Mouse (Mus musculus): ENCODE measurements around the gene Dnajb14. TPM values are rescaled to one million over a fixed set of nuclear protein-coding genes. Genes with fewer than 3 reads are reported as not detected.

The Dnajb14 gene
- polyA plus RNA-seq, 1 experiment from 2014 or later, result 10.0 TPM

DNA sequence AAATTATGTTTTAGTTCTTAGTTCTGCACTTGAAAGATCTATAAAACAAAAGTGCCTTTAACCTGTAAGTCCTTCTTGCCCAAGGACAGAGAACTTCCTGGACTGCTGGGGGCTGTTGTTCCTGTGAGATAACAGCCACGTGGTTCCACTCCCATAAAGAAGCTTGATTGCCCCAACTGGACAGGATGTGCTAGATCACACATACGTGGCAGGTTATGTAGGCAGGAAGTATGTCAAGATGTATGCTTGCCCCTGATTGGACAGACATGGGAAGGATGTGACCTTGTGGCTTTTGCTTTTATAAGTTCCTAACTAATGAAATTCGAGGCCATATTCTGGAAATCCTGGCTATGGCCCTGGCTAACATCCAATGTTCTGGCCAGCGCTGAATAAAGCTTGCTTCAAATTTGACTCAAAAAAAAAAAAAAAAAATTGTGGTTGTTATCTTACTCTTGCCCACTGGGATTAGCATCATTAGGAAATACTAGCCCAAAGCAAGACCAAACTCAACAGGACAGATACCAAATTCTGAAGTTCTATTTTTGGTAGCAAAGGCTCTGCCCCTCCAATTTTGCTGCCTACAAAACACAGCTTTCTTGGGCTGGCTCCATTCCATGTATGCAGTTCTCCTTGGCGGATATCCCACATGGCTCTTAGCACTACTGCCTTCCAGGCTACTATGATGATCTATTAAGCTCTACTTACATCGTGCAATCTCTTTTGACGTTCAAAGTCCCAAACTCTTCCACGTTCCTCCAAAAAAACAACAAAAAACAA, 6.9 kb upstream of the Dnajb14 start:
- ATAC-seq (no peak), DNase-seq (ENCODE audit: low spot score) (peak; percentile 63)
- no peak overlapping the region for H3K27ac ChIP-seq (ENCODE audit: low read length)
- H3K4me3 ChIP-seq (ENCODE audit: low read depth, low read length), result no peak overlapping the region
- H3K36me3 ChIP-seq (ENCODE audit: insufficient read depth, low read length), result no peaks in the 10 kb centered on the region
- H3K9me3 ChIP-seq (ENCODE audit: low read length), result no peaks in the 10 kb centered on the region
- TF ChIP-seq EP300 (IDR thresholded peaks at IDR 0.05) (no peak), CTCF (IDR thresholded peaks at IDR 0.05) (no peak)
- no peak overlapping the region for H3K9ac ChIP-seq (replicated peaks; ENCODE audit: low read depth)
- H3K4me1 ChIP-seq (ENCODE audit: insufficient read depth, low read depth, low read length), result no peaks in the 10 kb centered on the region; the same call in 1 of the 2 replicates
- 41% methylated on average over 8 of the region's 8 CpGs for WGBS
- no peak overlapping the region for H3K4me2 ChIP-seq (replicated peaks; ENCODE audit: low read depth, low read length)
- H3K27me3 ChIP-seq (replicated peaks; ENCODE audit: insufficient read depth, low read length), result no peaks in the 10 kb centered on the region

DNA sequence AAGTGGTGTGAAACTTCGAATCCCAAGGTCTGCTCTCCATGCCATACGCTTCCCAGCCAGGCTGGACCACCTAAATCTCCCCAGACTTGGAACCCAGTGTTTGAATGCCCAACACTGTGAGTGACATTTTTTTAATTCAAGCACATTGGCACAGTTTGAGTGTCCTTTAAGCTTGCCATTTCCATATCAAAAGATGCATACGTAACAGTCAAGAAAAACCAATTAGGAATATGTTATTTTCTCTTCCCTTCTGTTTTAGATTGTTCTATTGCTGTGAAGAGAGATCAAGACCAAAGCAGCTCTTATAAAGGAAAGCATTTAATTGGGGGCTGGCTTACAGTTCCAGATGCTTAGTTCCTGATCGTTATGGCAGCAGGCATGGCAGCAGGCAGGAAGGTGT, 6.0 kb upstream of the Dnajb14 start:
- Histone ChIP-seq H3K36me3 (ENCODE audit: insufficient read depth, low read length) (no peaks in the 10 kb centered on the region), H3K4me2 (replicated peaks; ENCODE audit: low read depth, low read length) (no peak overlapping the region), H3K9me3 (ENCODE audit: low read length) (no peaks in the 10 kb centered on the region), H3K27ac (ENCODE audit: low read length) (no peak overlapping the region; the same call in 1 of the 2 replicates), H3K4me3 (ENCODE audit: low read depth, low read length) (no peak overlapping the region), H3K27me3 (replicated peaks; ENCODE audit: insufficient read depth, low read length) (no peaks in the 10 kb centered on the region), H3K4me1 (ENCODE audit: insufficient read depth, low read depth, low read length) (no peaks in the 10 kb centered on the region; the same call in 1 of the 2 replicates), H3K9ac (replicated peaks; ENCODE audit: low read depth) (no peak overlapping the region)
- ATAC-seq, result no peak
- no peak for TF ChIP-seq EP300 (IDR thresholded peaks at IDR 0.05)
- WGBS, result 88% methylated on average over 4 of the region's 4 CpGs
- DNase-seq (ENCODE audit: low spot score), result no peak

DNA sequence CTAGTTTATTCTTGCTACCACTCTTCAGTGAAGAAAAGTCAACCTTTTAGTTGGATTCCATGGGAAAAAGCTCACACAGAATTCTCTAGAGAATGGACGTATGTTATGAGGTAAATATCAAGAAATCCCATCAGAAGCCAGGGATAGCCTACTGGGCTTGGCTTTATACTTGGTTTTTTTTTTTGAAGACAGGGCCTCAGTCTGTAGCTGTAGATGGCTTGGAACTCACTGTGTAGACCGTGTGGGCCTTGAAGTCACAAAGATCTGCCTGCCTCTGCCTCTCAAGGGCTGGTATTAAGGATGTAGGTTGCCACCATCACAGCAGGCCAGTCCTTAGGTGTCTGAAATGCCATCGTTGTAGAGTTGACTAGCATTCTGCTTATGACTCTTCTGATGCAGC, 4.9 kb upstream of the Dnajb14 start:
- 89% methylated on average over 3 of the region's 3 CpGs for WGBS
- H3K27ac ChIP-seq (ENCODE audit: low read length), result no peak overlapping the region

GRCm38 (mm10) chr3:137863330-137864123, 3.9 kb upstream of the Dnajb14 start:
- peaks cover 4% of the 10 kb centered on the region; the same call in 1 of the 2 replicates for H3K4me1 ChIP-seq (ENCODE audit: insufficient read depth, low read depth, low read length)
- H3K27me3 ChIP-seq (replicated peaks; ENCODE audit: insufficient read depth, low read length), result no peaks in the 10 kb centered on the region
- 31% methylated on average over 21 of the region's 22 CpGs for WGBS
- no peaks in the 10 kb centered on the region for H3K36me3 ChIP-seq (ENCODE audit: insufficient read depth, low read length)
- H3K27ac ChIP-seq (ENCODE audit: low read length), result peak overlapping the region; percentile 81
- DNase-seq (ENCODE audit: low spot score) (no peak), ATAC-seq (no peak)
- H3K9ac ChIP-seq (replicated peaks; ENCODE audit: low read depth), result peak overlapping the region; percentile 43
- TF ChIP-seq CTCF (IDR thresholded peaks at IDR 0.05) (no peak), EP300 (IDR thresholded peaks at IDR 0.05) (no peak)
- no peaks in the 10 kb centered on the region for H3K9me3 ChIP-seq (ENCODE audit: low read length)
- peak overlapping the region; percentile 85 for H3K4me3 ChIP-seq (ENCODE audit: low read depth, low read length)
- H3K4me2 ChIP-seq (replicated peaks; ENCODE audit: low read depth, low read length), result peak overlapping the region; percentile 70

More for the DNA sequence above, 4.9 kb upstream of the Dnajb14 start:
- TF ChIP-seq CTCF (IDR thresholded peaks at IDR 0.05) (no peak), EP300 (IDR thresholded peaks at IDR 0.05) (no peak)
- Histone ChIP-seq H3K9ac (replicated peaks; ENCODE audit: low read depth) (no peak overlapping the region), H3K4me1 (ENCODE audit: insufficient read depth, low read depth, low read length) (peaks cover 4% of the 10 kb centered on the region; the same call in 1 of the 2 replicates), H3K4me3 (ENCODE audit: low read depth, low read length) (no peak overlapping the region), H3K27me3 (replicated peaks; ENCODE audit: insufficient read depth, low read length) (no peaks in the 10 kb centered on the region), H3K9me3 (ENCODE audit: low read length) (no peaks in the 10 kb centered on the region), H3K4me2 (replicated peaks; ENCODE audit: low read depth, low read length) (no peak overlapping the region), H3K36me3 (ENCODE audit: insufficient read depth, low read length) (no peaks in the 10 kb centered on the region)
- DNase-seq (ENCODE audit: low spot score) (no peak), ATAC-seq (no peak)

DNA sequence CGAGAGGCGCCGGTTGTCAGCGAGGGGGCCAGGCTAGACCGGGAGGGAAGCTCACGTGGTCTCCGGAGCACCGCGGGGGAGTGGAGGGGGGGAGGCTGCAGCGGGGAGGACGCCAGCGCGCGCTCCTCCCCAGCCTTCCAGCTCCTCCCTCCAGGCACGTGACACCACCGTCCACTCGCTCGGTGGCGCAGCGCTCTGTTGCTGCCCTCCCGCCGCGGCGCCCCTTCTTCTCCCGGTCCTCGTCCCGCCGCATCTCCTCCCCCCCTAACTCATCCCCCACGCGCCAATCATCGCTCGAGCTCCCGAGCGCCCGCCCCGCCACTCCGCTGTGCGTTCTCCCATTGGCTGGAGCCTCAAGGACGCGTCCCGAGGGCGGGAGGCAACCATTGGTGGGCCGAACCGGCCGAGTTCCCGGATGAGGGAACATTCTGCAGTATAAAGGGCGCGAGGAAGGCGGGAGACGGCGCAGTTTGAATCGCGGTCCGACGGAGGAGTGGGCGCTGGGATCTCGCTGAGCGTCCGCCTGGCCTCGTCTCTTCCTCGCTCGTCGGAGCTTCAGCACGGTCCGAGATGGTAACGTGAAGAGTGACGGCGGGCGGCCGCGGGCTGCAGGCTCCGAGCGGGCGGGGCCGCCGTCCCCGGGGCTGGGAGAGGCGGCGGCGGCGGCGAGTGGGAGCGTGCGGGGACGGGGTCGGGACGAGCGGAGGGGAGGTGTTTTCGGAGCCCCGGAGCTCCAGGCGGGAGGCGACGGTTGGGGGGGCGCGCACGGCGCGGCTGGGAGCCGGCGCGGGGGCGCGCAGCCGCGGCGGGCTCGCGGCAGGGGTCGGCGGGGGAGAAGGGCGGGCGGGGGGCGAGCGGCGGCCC, 3.1 kb upstream of the Dnajb14 start, which contains the start of gene H2afz:
Gene H2afz (plus strand): TSS at position 364 of the 864 bp plus-strand sequence.
- no peaks in the 10 kb centered on the region for H3K27me3 ChIP-seq (replicated peaks; ENCODE audit: insufficient read depth, low read length)
- peak within 1 kb of the TSS; percentile 94 for H3K27ac ChIP-seq (ENCODE audit: low read length)
- ATAC-seq (peak; percentile 94), DNase-seq (ENCODE audit: low spot score) (peak; percentile 99)
- H3K9ac ChIP-seq (replicated peaks; ENCODE audit: low read depth), result peak within 1 kb of the TSS; percentile 66
- no peaks in the 10 kb centered on the region for H3K36me3 ChIP-seq (ENCODE audit: insufficient read depth, low read length)
- H3K9me3 ChIP-seq (ENCODE audit: low read length), result no peaks in the 10 kb centered on the region
- WGBS, result under 1% methylated on average over 64 of the region's 115 CpGs
- peak; percentile 31 for TF ChIP-seq CTCF (IDR thresholded peaks at IDR 0.05)
- TF ChIP-seq EP300 (IDR thresholded peaks at IDR 0.05), result no peak
- H3K4me3 ChIP-seq (ENCODE audit: low read depth, low read length), result peak within 1 kb of the TSS; percentile 85
- H3K4me1 ChIP-seq (ENCODE audit: insufficient read depth, low read depth, low read length), result peaks cover 4% of the 10 kb centered on the region; the same call in 1 of the 2 replicates
- H3K4me2 ChIP-seq (replicated peaks; ENCODE audit: low read depth, low read length), result peak within 1 kb of the TSS; percentile 93
